Mouse (Mus musculus) MEL (cell line): ENCODE data around the gene Nepn. TPM values are rescaled to one million over a fixed set of nuclear protein-coding genes. Genes with fewer than 3 reads are reported as not detected.

Source experiments
- DNase-seq: peaks from one replicate; pipeline ENCODE4 v3.0.0; 2011; ENCODE audit warnings: low read depth, low spot score
- H3K27ac ChIP-seq: 2 replicates; pipeline ENCODE4 v1.5.1; 2012; ENCODE audit warnings: low read depth, mild to moderate bottlenecking, control low read depth, low read length, moderate library complexity; ENCODE audit not compliant: control insufficient read depth
- H3K27me3 ChIP-seq, 2 experiments: fragments of 150-350 bp in 1 of 2; sonication (generic) in 1 of 2; 2 replicates each; pipeline ENCODE4 v1.6.1; 2012; ENCODE audit warnings: low read length in 2 of 2, mild to moderate bottlenecking in 2 of 2, improper control_type of control experiment in 1 of 2, moderate library complexity in 1 of 2; ENCODE audit not compliant: insufficient read depth in 2 of 2, control insufficient read depth in 1 of 2
- H3K36me3 ChIP-seq, 2 experiments: 2 replicates each; pipeline ENCODE4 v1.6.1; 2012 to 2014; ENCODE audit warnings: low read length in 2 of 2, improper control_type of control experiment in 1 of 2, inconsistent platforms in 1 of 2, mild to moderate bottlenecking in 1 of 2; ENCODE audit not compliant: insufficient read depth in 2 of 2, control insufficient read depth in 1 of 2
- H3K4me1 ChIP-seq, 2 experiments: fragments of 150-350 bp in 1 of 2; sonication (generic) in 1 of 2; 2 replicates each; pipeline ENCODE4 v1.6.1; 2012; ENCODE audit warnings: low read length in 2 of 2, improper control_type of control experiment in 1 of 2, mild to moderate bottlenecking in 1 of 2; ENCODE audit not compliant: insufficient read depth in 2 of 2, control insufficient read depth in 1 of 2
- H3K4me3 ChIP-seq, 2 experiments: fragments of 150-350 bp in 1 of 2; sonication (generic) in 1 of 2; 2 replicates each; pipeline ENCODE4 v1.5.1; 2012; ENCODE audit warnings: low read depth in 2 of 2, low read length in 2 of 2, mild to moderate bottlenecking in 2 of 2, moderate library complexity in 2 of 2, control low read depth in 1 of 2, improper control_type of control experiment in 1 of 2; ENCODE audit not compliant: control insufficient read depth in 1 of 2, insufficient read depth in 1 of 2
- H3K79me2 ChIP-seq: 2 replicates; pipeline ENCODE4 v1.6.1; 2012; ENCODE audit warnings: mild to moderate bottlenecking, low read length, moderate library complexity; ENCODE audit not compliant: control insufficient read depth, poor library complexity, insufficient read depth
- H3K9ac ChIP-seq: 2 replicates; pipeline ENCODE4 v1.6.1; 2012; ENCODE audit warnings: low read depth, mild to moderate bottlenecking, control low read depth, low read length, moderate library complexity; ENCODE audit not compliant: control insufficient read depth, poor library complexity, severe bottlenecking
- H3K9me3 ChIP-seq: fragments of 150-350 bp; sonication (generic); replicated peaks from 2 replicates; pipeline ENCODE4 v1.6.1; 2012; ENCODE audit warnings: mild to moderate bottlenecking, low read length, improper control_type of control experiment, moderate library complexity; ENCODE audit not compliant: insufficient read depth
- CHD1 ChIP-seq: IDR thresholded peaks from 2 replicates; pipeline ENCODE4 v1.6.1; 2012; ENCODE audit warnings: low read depth, mild to moderate bottlenecking, inconsistent platforms, low read length, improper control_type of control experiment
- CHD2 ChIP-seq: IDR thresholded peaks from 2 replicates; pipeline ENCODE4 v1.6.1; 2011; ENCODE audit warnings: low read length, improper control_type of control experiment
- E2F4 ChIP-seq: IDR thresholded peaks from 2 replicates; pipeline ENCODE4 v1.6.1; 2011; ENCODE audit warnings: low read depth, low read length, improper control_type of control experiment, borderline replicate concordance
- GATA1 ChIP-seq: IDR thresholded peaks from 2 replicates; pipeline ENCODE4 v1.6.1; 2011; ENCODE audit warnings: low read depth, low read length, improper control_type of control experiment
- MAX ChIP-seq: IDR thresholded peaks from 2 replicates; pipeline ENCODE4 v1.6.1; 2011; ENCODE audit warnings: low read length, improper control_type of control experiment
- MEF2A ChIP-seq: IDR thresholded peaks from 2 replicates; pipeline ENCODE4 v1.6.1; 2014; ENCODE audit warnings: low read depth, mild to moderate bottlenecking, inconsistent platforms, low read length, improper control_type of control experiment; ENCODE audit not compliant: poor library complexity, insufficient replicate concordance, severe bottlenecking; ENCODE audit errors: extremely low read depth
- MXI1 ChIP-seq: IDR thresholded peaks from 2 replicates; pipeline ENCODE4 v1.6.1; 2011; ENCODE audit warnings: mild to moderate bottlenecking, low read depth, low read length, improper control_type of control experiment
- MYB ChIP-seq: IDR thresholded peaks from 2 replicates; pipeline ENCODE4 v1.6.1; 2011; ENCODE audit warnings: mild to moderate bottlenecking, low read depth, low read length, improper control_type of control experiment
- POLR2AphosphoS5 ChIP-seq: IDR thresholded peaks from 2 replicates; pipeline ENCODE4 v1.6.1; 2012; ENCODE audit warnings: low read depth, borderline replicate concordance, mild to moderate bottlenecking, inconsistent platforms, low read length, moderate library complexity, mixed read lengths
- RCOR1 ChIP-seq: IDR thresholded peaks from 2 replicates; pipeline ENCODE4 v1.6.1; 2012; ENCODE audit warnings: low read depth, mild to moderate bottlenecking, inconsistent platforms, low read length, improper control_type of control experiment
- SMC3 ChIP-seq: IDR thresholded peaks from 2 replicates; pipeline ENCODE4 v1.6.1; 2011; ENCODE audit warnings: low read depth, low read length, improper control_type of control experiment
- TAL1 ChIP-seq: IDR thresholded peaks from 2 replicates; pipeline ENCODE4 v1.6.1; 2012; ENCODE audit warnings: mild to moderate bottlenecking, inconsistent platforms, low read length, moderate library complexity, mixed read lengths
- TCF12 ChIP-seq: IDR thresholded peaks from 2 replicates; pipeline ENCODE4 v1.6.1; 2014; ENCODE audit warnings: low read depth, mild to moderate bottlenecking, inconsistent platforms, low read length, improper control_type of control experiment, moderate library complexity
- USF2 ChIP-seq, 2 experiments: IDR thresholded peaks; 2 replicates each; pipeline ENCODE4 v1.6.1; 2011 to 2012; ENCODE audit warnings: improper control_type of control experiment in 2 of 2, low read length in 2 of 2, borderline replicate concordance in 1 of 2, inconsistent platforms in 1 of 2, low read depth in 1 of 2, mild to moderate bottlenecking in 1 of 2; ENCODE audit not compliant: insufficient read depth in 1 of 2
- polyA plus RNA-seq, 2 experiments: library from polyadenylated mRNA; stranded (reverse) in 1 of 2; unstranded in 1 of 2; fragments of >175 nt in 1 of 2; fragments of >200 nt in 1 of 2; gene quantifications; 2 replicates each; pipeline versions ENCODE4 v1.2.1 to v1.2.4; 2012; ENCODE audit warnings: low replicate concordance in 2 of 2, low read depth in 1 of 2; ENCODE audit not compliant: insufficient read length in 2 of 2, insufficient read depth in 1 of 2, missing spikeins in 1 of 2
- total RNA-seq: library from RNA; depleted of rRNA; stranded (reverse); fragments of 300-350 nt; gene quantifications from 2 replicates; pipeline ENCODE4 v1.2.3, GENCODE M21; 2012; rRNA removed

Nepn gene
- total and polyA plus RNA-seq, 3 experiments = 0.12 to 0.17 TPM; not detected in 1

DNA sequence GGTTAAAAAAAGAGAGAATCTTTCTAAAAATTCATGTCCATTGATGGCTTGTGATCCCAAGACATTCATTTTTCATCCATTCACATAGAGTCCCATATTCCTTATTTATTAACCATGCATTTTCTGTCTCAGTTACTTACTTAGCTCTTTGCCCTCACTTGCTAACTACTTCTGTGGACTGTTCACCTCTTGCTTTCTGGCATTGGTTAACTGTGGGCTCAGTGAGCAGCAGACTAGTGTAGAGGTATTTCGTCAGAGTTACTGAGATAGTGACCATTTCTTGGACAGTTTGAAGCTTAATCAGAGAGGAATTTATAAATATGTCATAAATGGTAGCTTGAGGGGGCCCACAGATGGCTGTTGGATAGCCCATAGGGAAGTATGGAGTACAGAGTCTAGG is 42.2 kb downstream of the Nepn start:
- Histone ChIP-seq H3K79me2 (peaks cover 18% of the 10 kb centered on the region), H3K27ac (no peak overlapping the region), H3K4me3 (no peak overlapping the region), H3K4me1 (peaks cover 0 to 2% of the 10 kb centered on the region in 2 experiments; a peak in 1 of 4 replicates), H3K27me3 (no peaks in the 10 kb centered on the region), H3K9me3 (no peaks in the 10 kb centered on the region), H3K36me3 (peaks cover 0 to 24% of the 10 kb centered on the region in 2 experiments), H3K9ac (no peak overlapping the region)
- no peak for DNase-seq
- TF ChIP-seq TCF12 = no peak
- TF ChIP-seq POLR2AphosphoS5 = no peak
- TF ChIP-seq CHD2 = no peak
- TF ChIP-seq TAL1 = no peak
- TF ChIP-seq MAX = no peak
- TF ChIP-seq MYB = no peak

- H3K36me3 ChIP-seq = peaks cover 0 to 21% of the 10 kb centered on the region in 2 experiments; a peak in 3 of 4 replicates
- H3K27me3 ChIP-seq = no peaks in the 10 kb centered on the region
- no peaks in the 10 kb centered on the region for H3K9me3 ChIP-seq
- TF ChIP-seq E2F4 (no peak), MEF2A (no peak), POLR2AphosphoS5 (no peak), GATA1 (no peak), MXI1 (no peak), MAX (no peak), CHD1 (no peak), RCOR1 (no peak), USF2 (IDR thresholded peaks at IDR 0.05; ENCODE audit: borderline replicate concordance in 1 of 2, insufficient read depth in 1 of 2, low read depth in 1 of 2, low read length in 2 of 2) (no peak), SMC3 (no peak)
- no peak overlapping the region for H3K4me3 ChIP-seq
- H3K4me1 ChIP-seq = no peaks in the 10 kb centered on the region
- 0 out of 2 replicates have a peak, but pooled peaks cover 2% of the 10 kb centered on the region for H3K79me2 ChIP-seq
- no peak overlapping the region for H3K27ac ChIP-seq
- DNase-seq = no peak
- no peak overlapping the region for H3K9ac ChIP-seq
Observed at GRCm38 (mm10) chr10:52434836-52435235, 46.1 kb downstream of the Nepn start.

Other genes starting within 250 kb of the Nepn start
- gene Ros1, start 193.7 kb upstream of the Nepn start, total RNA-seq = not detected in 2 replicates
- not detected for gene Ros1, start 193.7 kb upstream of the Nepn start, polyA plus RNA-seq
- 4.0 and 4.5 TPM in 2 replicates for gene Dcbld1, start 155.4 kb upstream of the Nepn start, total RNA-seq
- 1 to 10 TPM in 1 of 2 experiments, not detected in 1; 7.1 TPM for gene Dcbld1, start 155.4 kb upstream of the Nepn start, polyA plus RNA-seq
- not detected in 2 replicates for gene Gm26741, start 30.2 kb upstream of the Nepn start, total RNA-seq
- gene Gm26741, start 30.2 kb upstream of the Nepn start, polyA plus RNA-seq = not detected
- gene Gopc, start 6.8 kb upstream of the Nepn start, total RNA-seq = 6.2 and 6.4 TPM in 2 replicates
- gene Gopc, start 6.8 kb upstream of the Nepn start, polyA plus RNA-seq = 1 to 10 TPM in 1 of 2 experiments, not detected in 1; 8.2 TPM
- 24.8 and 25.6 TPM in 2 replicates for gene Nus1, start 28.6 kb downstream of the Nepn start, total RNA-seq
- 10 to 100 TPM; 43.5 to 52.4 TPM for gene Nus1, start 28.6 kb downstream of the Nepn start, polyA plus RNA-seq